Mouse (Mus musculus): ENCODE measurements around the gene Morn1. TPM values are rescaled to one million over a fixed set of nuclear protein-coding genes. Genes with fewer than 3 reads are reported as not detected.
A peak's percentile ranks its signal among the peaks of the same experiment; 100 is the strongest.

Morn1 gene
- polyA plus RNA-seq, 1 experiment from 2014 or later, result 6.1 TPM

DNA sequence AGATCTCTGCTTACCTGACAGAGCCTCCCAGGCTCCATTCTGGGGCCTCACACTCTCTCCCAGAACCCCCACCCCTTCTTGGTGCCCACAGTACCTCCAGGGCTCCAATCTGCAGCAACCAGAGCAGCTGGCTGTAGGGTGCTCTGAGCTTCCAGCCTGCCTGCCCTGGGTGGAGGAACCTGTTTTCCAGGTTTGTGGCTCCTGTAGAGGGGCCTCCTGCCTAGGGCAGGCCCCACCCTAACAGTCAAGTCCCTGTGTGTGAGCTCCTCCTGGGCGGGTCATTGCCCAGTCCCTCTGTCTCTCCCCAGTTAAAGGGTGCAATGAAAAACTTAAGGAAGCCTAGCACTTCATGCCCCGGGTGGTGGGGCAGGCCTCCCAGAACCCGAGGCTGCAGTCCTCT, 22.5 kb upstream of the Morn1 start:
- H3K27ac ChIP-seq, result no peak overlapping the region
- H3K4me1 ChIP-seq (replicated peaks; ENCODE audit: control insufficient read depth, insufficient read depth, low read length), result peaks cover 5% of the 10 kb centered on the region; the same call in 1 of the 2 replicates
- H3K4me2 ChIP-seq (replicated peaks), result no peak overlapping the region
- WGBS, result 54% methylated on average over 3 of the region's 3 CpGs
- H3K9ac ChIP-seq, result no peak overlapping the region
- no peak for ATAC-seq (ENCODE audit: low FRiP score)
- H3K9me3 ChIP-seq (ENCODE audit: control insufficient read depth, low read length), result no peaks in the 10 kb centered on the region
- no peak for DNase-seq (ENCODE audit: low spot score)
- H3K27me3 ChIP-seq (ENCODE audit: control insufficient read depth, insufficient read depth, low read length), result no peaks in the 10 kb centered on the region; the same call in 1 of the 2 replicates
- H3K36me3 ChIP-seq (replicated peaks; ENCODE audit: control insufficient read depth, insufficient read depth), result peaks cover 6% of the 10 kb centered on the region
- H3K4me3 ChIP-seq (replicated peaks; ENCODE audit: low read length), result no peak overlapping the region

DNA sequence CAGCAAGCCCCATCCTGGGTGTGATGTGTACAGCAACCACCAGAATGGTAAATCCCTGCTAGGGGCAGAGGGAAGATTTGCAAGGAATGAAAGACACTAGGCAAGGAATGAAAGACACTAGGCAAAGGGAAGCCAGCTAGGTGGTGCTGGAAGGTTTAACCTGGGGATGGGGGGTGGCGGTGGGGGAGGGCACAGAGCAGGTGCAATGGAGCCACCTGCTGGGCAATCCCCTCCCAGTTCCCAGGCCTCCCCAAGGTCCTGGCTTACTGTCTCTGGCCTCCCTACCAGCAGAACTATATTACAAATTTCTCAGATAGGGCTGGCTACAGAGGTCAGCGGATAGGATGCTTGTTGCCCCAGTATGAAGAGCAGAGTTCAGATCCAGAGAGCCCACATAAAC, 21.9 kb upstream of the Morn1 start:
- H3K27ac ChIP-seq, result no peak overlapping the region
- peaks cover 5% of the 10 kb centered on the region; the same call in 1 of the 2 replicates for H3K4me1 ChIP-seq (replicated peaks; ENCODE audit: control insufficient read depth, insufficient read depth, low read length)
- H3K36me3 ChIP-seq (replicated peaks; ENCODE audit: control insufficient read depth, insufficient read depth), result peaks cover 12% of the 10 kb centered on the region
- no peaks in the 10 kb centered on the region; the same call in 1 of the 2 replicates for H3K27me3 ChIP-seq (ENCODE audit: control insufficient read depth, insufficient read depth, low read length)
- DNase-seq (ENCODE audit: low spot score), result no peak
- no peak overlapping the region for H3K9ac ChIP-seq
- ATAC-seq (ENCODE audit: low FRiP score), result no peak
- no peak overlapping the region for H3K4me3 ChIP-seq (replicated peaks; ENCODE audit: low read length)
- no peaks in the 10 kb centered on the region for H3K9me3 ChIP-seq (ENCODE audit: control insufficient read depth, low read length)
- WGBS, result 67% methylated on average over 2 of the region's 2 CpGs
- H3K4me2 ChIP-seq (replicated peaks), result no peak overlapping the region

DNA sequence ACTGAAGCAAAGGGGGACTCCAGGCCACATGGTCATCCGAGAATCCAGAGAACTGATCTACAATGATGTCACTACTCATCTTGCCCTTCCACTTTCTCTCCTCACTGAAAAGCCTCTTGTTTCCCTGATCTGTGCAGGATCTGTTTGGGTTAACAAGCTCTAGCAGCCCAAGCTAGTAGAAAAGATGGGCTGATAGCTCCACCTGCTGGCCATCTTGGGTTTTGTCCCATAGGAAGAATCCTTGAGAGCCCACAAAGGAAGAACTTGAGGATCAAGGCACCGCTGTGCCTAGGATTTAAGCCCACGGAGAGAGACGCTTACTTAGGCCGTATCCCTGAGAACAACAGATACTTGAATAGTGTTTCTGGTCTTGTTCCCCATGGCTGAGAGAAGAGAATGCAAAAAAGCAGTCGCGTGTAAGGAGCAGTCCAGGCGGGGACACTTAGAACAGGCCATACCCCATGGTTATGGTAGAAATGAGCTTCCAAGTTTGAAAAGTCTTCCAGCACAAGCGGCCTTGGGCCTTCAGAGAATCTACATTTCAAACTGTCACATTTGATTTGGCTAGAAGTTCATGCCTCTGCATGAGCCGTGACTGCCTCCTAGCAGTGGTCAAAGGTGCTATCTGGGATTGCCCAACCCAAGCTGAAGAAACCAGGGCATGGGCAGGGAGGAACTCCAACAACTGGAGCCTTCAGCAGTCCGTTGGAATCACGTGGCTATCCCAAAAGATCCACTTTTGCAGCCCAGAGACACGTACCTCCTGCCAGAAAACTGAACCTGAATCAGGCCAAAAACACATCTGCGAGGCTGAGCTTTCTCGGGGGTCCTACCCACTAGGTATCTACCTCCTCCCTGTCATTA, 20.2 kb upstream of the Morn1 start:
- DNase-seq (ENCODE audit: low spot score) (peak; percentile 99), ATAC-seq (ENCODE audit: low FRiP score) (peak; percentile 44)
- Histone ChIP-seq H3K27ac (peak overlapping the region; percentile 44), H3K36me3 (replicated peaks; ENCODE audit: control insufficient read depth, insufficient read depth) (peaks cover 30% of the 10 kb centered on the region), H3K9ac (peak overlapping the region; percentile 16; the same call in 1 of the 2 replicates), H3K4me3 (replicated peaks; ENCODE audit: low read length) (peak overlapping the region; percentile 51), H3K4me1 (replicated peaks; ENCODE audit: control insufficient read depth, insufficient read depth, low read length) (peaks cover 5% of the 10 kb centered on the region; the same call in 1 of the 2 replicates), H3K4me2 (replicated peaks) (peak overlapping the region; percentile 83), H3K9me3 (ENCODE audit: control insufficient read depth, low read length) (no peaks in the 10 kb centered on the region), H3K27me3 (ENCODE audit: control insufficient read depth, insufficient read depth, low read length) (no peaks in the 10 kb centered on the region; the same call in 1 of the 2 replicates)
- 6% methylated on average over 15 of the region's 15 CpGs for WGBS

- under 1% methylated on average over 48 of the region's 48 CpGs for WGBS
- peak within 1 kb of the TSS; percentile 83 for H3K4me2 ChIP-seq (replicated peaks)
- H3K4me1 ChIP-seq (replicated peaks; ENCODE audit: control insufficient read depth, insufficient read depth, low read length), result peaks cover 5% of the 10 kb centered on the region; the same call in 1 of the 2 replicates
- peaks cover 37% of the 10 kb centered on the region for H3K36me3 ChIP-seq (replicated peaks; ENCODE audit: control insufficient read depth, insufficient read depth)
- peak within 1 kb of the TSS; percentile 86 for H3K9ac ChIP-seq
- peak within 1 kb of the TSS; percentile 77 for H3K27ac ChIP-seq
- H3K4me3 ChIP-seq (replicated peaks; ENCODE audit: low read length), result peak within 1 kb of the TSS; percentile 51
- H3K9me3 ChIP-seq (ENCODE audit: control insufficient read depth, low read length), result no peaks in the 10 kb centered on the region
- DNase-seq (ENCODE audit: low spot score), result peak; percentile 99
- peak; percentile 92 for ATAC-seq (ENCODE audit: low FRiP score)
- H3K27me3 ChIP-seq (ENCODE audit: control insufficient read depth, insufficient read depth, low read length), result no peaks in the 10 kb centered on the region
These were observed 19.4 kb upstream of the Morn1 start, which contains the start of gene Pex10 for GRCm38 (mm10) chr4:155066834-155067522. Pex10 (plus strand) TSS chr4:155067016.

DNA sequence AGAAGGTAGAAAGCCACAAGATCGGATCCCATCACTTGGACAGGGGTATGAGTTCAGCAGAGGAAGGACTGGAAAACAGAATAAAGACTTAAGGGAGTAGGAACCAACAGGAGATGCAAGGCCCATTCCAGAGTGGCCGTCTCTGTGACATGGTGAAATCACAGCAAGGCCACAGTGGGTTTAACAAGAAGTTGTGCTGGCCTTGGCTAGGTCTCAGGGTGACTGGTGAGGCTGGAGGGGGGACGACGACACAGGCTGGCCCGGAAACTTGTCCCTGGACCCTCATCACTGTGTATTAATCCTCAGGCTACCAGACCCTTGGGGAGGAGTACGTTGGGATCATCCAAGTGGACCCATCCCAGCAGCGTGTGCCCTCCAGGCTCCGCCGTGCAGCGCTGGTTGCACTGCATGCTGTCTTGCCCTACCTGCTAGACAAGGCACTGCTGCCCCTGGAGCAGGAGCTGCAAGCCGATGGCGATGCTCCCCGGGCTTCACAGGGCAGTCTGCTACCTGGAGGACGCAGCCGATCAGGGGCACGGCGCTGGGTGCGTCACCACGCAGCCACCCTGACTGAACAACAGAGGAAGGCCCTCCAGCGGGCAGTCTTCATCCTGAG, 17.9 kb upstream of the Morn1 start:
- WGBS, result 94% methylated on average over 20 of the region's 20 CpGs
- no peaks in the 10 kb centered on the region for H3K9me3 ChIP-seq (ENCODE audit: control insufficient read depth, low read length)
- no peak overlapping the region for H3K4me3 ChIP-seq (replicated peaks; ENCODE audit: low read length)
- peaks cover 52% of the 10 kb centered on the region for H3K36me3 ChIP-seq (replicated peaks; ENCODE audit: control insufficient read depth, insufficient read depth)
- ATAC-seq (ENCODE audit: low FRiP score) (no peak), DNase-seq (ENCODE audit: low spot score) (no peak)
- peaks cover 5% of the 10 kb centered on the region; the same call in 1 of the 2 replicates for H3K4me1 ChIP-seq (replicated peaks; ENCODE audit: control insufficient read depth, insufficient read depth, low read length)
- no peak overlapping the region for H3K9ac ChIP-seq
- no peak overlapping the region for H3K27ac ChIP-seq
- H3K4me2 ChIP-seq (replicated peaks), result no peak overlapping the region
- no peaks in the 10 kb centered on the region for H3K27me3 ChIP-seq (ENCODE audit: control insufficient read depth, insufficient read depth, low read length)

- H3K9ac ChIP-seq, result no peak overlapping the region
- H3K4me1 ChIP-seq (replicated peaks; ENCODE audit: control insufficient read depth, insufficient read depth, low read length), result peaks cover 5% of the 10 kb centered on the region; the same call in 1 of the 2 replicates
- H3K4me2 ChIP-seq (replicated peaks), result no peak overlapping the region
- no peaks in the 10 kb centered on the region for H3K27me3 ChIP-seq (ENCODE audit: control insufficient read depth, insufficient read depth, low read length)
- H3K4me3 ChIP-seq (replicated peaks; ENCODE audit: low read length), result no peak overlapping the region
- peaks cover 59% of the 10 kb centered on the region for H3K36me3 ChIP-seq (replicated peaks; ENCODE audit: control insufficient read depth, insufficient read depth)
- WGBS, result 90% methylated on average over 6 of the region's 6 CpGs
- no peaks in the 10 kb centered on the region for H3K9me3 ChIP-seq (ENCODE audit: control insufficient read depth, low read length)
- ATAC-seq (ENCODE audit: low FRiP score) (no peak), DNase-seq (ENCODE audit: low spot score) (no peak)
- no peak overlapping the region for H3K27ac ChIP-seq
These were observed 17.2 kb upstream of the Morn1 start for GRCm38 (mm10) chr4:155069191-155069590.

- no peak overlapping the region for H3K4me3 ChIP-seq (replicated peaks; ENCODE audit: low read length)
- no peaks in the 10 kb centered on the region for H3K9me3 ChIP-seq (ENCODE audit: control insufficient read depth, low read length)
- peaks cover 5% of the 10 kb centered on the region; the same call in 1 of the 2 replicates for H3K4me1 ChIP-seq (replicated peaks; ENCODE audit: control insufficient read depth, insufficient read depth, low read length)
- 91% methylated on average over 13 of the region's 13 CpGs for WGBS
- no peak overlapping the region for H3K9ac ChIP-seq
- no peak overlapping the region for H3K4me2 ChIP-seq (replicated peaks)
- no peak overlapping the region for H3K27ac ChIP-seq
- peaks cover 69% of the 10 kb centered on the region for H3K36me3 ChIP-seq (replicated peaks; ENCODE audit: control insufficient read depth, insufficient read depth)
- ATAC-seq (ENCODE audit: low FRiP score) (no peak), DNase-seq (ENCODE audit: low spot score) (no peak)
- no peaks in the 10 kb centered on the region for H3K27me3 ChIP-seq (ENCODE audit: control insufficient read depth, insufficient read depth, low read length)
These were observed 16.2 kb upstream of the Morn1 start for GRCm38 (mm10) chr4:155070199-155070598.

- Histone ChIP-seq H3K9me3 (ENCODE audit: control insufficient read depth, low read length) (no peaks in the 10 kb centered on the region), H3K4me3 (replicated peaks; ENCODE audit: low read length) (no peak overlapping the region), H3K27me3 (ENCODE audit: control insufficient read depth, insufficient read depth, low read length) (no peaks in the 10 kb centered on the region), H3K9ac (no peak overlapping the region), H3K27ac (no peak overlapping the region), H3K4me2 (replicated peaks) (no peak overlapping the region), H3K36me3 (replicated peaks; ENCODE audit: control insufficient read depth, insufficient read depth) (peaks cover 77% of the 10 kb centered on the region), H3K4me1 (replicated peaks; ENCODE audit: control insufficient read depth, insufficient read depth, low read length) (peaks cover 5% of the 10 kb centered on the region; the same call in 1 of the 2 replicates)
- 95% methylated on average over 5 of the region's 5 CpGs for WGBS
- ATAC-seq (ENCODE audit: low FRiP score), result no peak
- DNase-seq (ENCODE audit: low spot score), result no peak
These were observed 15.5 kb upstream of the Morn1 start for GRCm38 (mm10) chr4:155070921-155071320.

- WGBS, result 74% methylated on average over 9 of the region's 9 CpGs
- H3K9me3 ChIP-seq (ENCODE audit: control insufficient read depth, low read length), result no peaks in the 10 kb centered on the region
- H3K4me2 ChIP-seq (replicated peaks), result no peak overlapping the region
- ATAC-seq (ENCODE audit: low FRiP score) (no peak), DNase-seq (ENCODE audit: low spot score) (no peak)
- H3K4me1 ChIP-seq (replicated peaks; ENCODE audit: control insufficient read depth, insufficient read depth, low read length), result no peaks in the 10 kb centered on the region
- H3K27ac ChIP-seq, result no peak overlapping the region
- H3K36me3 ChIP-seq (replicated peaks; ENCODE audit: control insufficient read depth, insufficient read depth), result peaks cover 96% of the 10 kb centered on the region
- H3K27me3 ChIP-seq (ENCODE audit: control insufficient read depth, insufficient read depth, low read length), result no peaks in the 10 kb centered on the region
- no peak overlapping the region for H3K9ac ChIP-seq
- H3K4me3 ChIP-seq (replicated peaks; ENCODE audit: low read length), result no peak overlapping the region
These were observed 12.0 kb upstream of the Morn1 start for GRCm38 (mm10) chr4:155074418-155074817.
